8 mouse cellular contexts compared by ENCODE assay signal in genomic region chr7:73809261-73809660, GRCm38 (mm10).
DNase-seq lines count a peak whose midpoint lies in the region.

No protein-coding gene starts in this region.

- 65% methylated on average over 2 of the region's 2 CpGs for WGBS in heart, embryonic 10.5 days
- WGBS in limb, embryonic 10.5 days = 57% methylated on average over 2 of the region's 2 CpGs

- peaks cover 6% of the 10 kb centered on the region; the same call in 1 of the 2 replicates for H3K27me3 ChIP-seq in heart, embryonic 10.5 days (ENCODE audit: insufficient read depth, poor library complexity, severe bottlenecking)
- no peaks in the 10 kb centered on the region for H3K27me3 ChIP-seq in limb, embryonic 10.5 days (ENCODE audit: low read depth, poor library complexity, severe bottlenecking)

- H3K9me3 ChIP-seq in heart, embryonic 10.5 days = no peaks in the 10 kb centered on the region
- no peaks in the 10 kb centered on the region for H3K9me3 ChIP-seq in limb, embryonic 10.5 days (replicated peaks)

- peak; percentile 28 for DNase-seq in heart, adult 8-10 months (ENCODE audit: low spot score)
- no peak for DNase-seq in heart, embryonic 10.5 days (ENCODE audit: low spot score)
- DNase-seq in urinary bladder, adult 2 months (ENCODE audit: low spot score) = peak; percentile 23
- no peak for DNase-seq in urinary bladder, postnatal 4 days (ENCODE audit: low spot score in 2 of 2)
- peak; percentile 53 for DNase-seq in kidney, postnatal 14 days
- no peak for DNase-seq in limb, embryonic 10.5 days (ENCODE audit: low spot score)
- no peak for DNase-seq in left cerebral cortex, postnatal 25 days (ENCODE audit: low spot score in 2 of 2)
- no peak for DNase-seq in gastrocnemius, postnatal 10 days

- H3K4me3 ChIP-seq in heart, embryonic 10.5 days = no peak overlapping the region
- no peak overlapping the region for H3K4me3 ChIP-seq in limb, embryonic 10.5 days

- H3K36me3 ChIP-seq in heart, embryonic 10.5 days = no peaks in the 10 kb centered on the region
- no peaks in the 10 kb centered on the region for H3K36me3 ChIP-seq in limb, embryonic 10.5 days

- H3K27ac ChIP-seq in heart, embryonic 10.5 days = no peak overlapping the region
- H3K27ac ChIP-seq in limb, embryonic 10.5 days = no peak overlapping the region

- H3K4me1 ChIP-seq in heart, embryonic 10.5 days = no peaks in the 10 kb centered on the region
- H3K4me1 ChIP-seq in limb, embryonic 10.5 days = no peaks in the 10 kb centered on the region

- intact Hi-C loops in left cerebral cortex, postnatal 25 days (cut with DNase I) = loop anchor here (2.0 kb wide), 1 partner anchor 154 kb away; no protein-coding TSS in a partner anchor

Comparison
In these comparisons a context has a peak if more than half of its experiments do, and no peak if none do; other contexts are left out.
1. DNase-seq: peak in heart, adult 8-10 months (single experiment), urinary bladder, adult 2 months (single experiment) and kidney, postnatal 14 days (single experiment); none in heart, embryonic 10.5 days (single experiment), urinary bladder, postnatal 4 days (0 of 2), limb, embryonic 10.5 days (single experiment), left cerebral cortex, postnatal 25 days (0 of 2) and gastrocnemius, postnatal 10 days (single experiment).